Mouse (Mus musculus) intestine, embryonic 14.5 days (tissue): ENCODE measurements around the gene Lysmd4. TPM values are rescaled to one million over a fixed set of nuclear protein-coding genes. Genes with fewer than 3 reads are reported as not detected.

Experiments used
- ATAC-seq: fragments of 200-750 bp; cut with Nextera tagmentation; replicated peaks from 2 replicates; pipeline ENCODE4 v1.8.0; 2017; ENCODE audit warnings: low read depth, moderate number of reproducible peaks, moderate TSS enrichment, moderate library complexity; ENCODE audit not compliant: low FRiP score, low TSS enrichment
- DNase-seq: peaks from one replicate; pipeline ENCODE4 v3.0.0-alpha.2; 2018; ENCODE audit warnings: low spot score
- H3K27ac ChIP-seq: fragments of 300-500 bp; sonication (generic); 2 replicates; pipeline ENCODE4 v1.5.1; 2014; ENCODE audit warnings: low read depth, mild to moderate bottlenecking, control low read depth
- H3K27me3 ChIP-seq: fragments of 300-500 bp; sonication (generic); replicated peaks from 2 replicates; pipeline ENCODE4 v1.6.1; 2014; ENCODE audit warnings: low read length, control low read depth; ENCODE audit not compliant: control insufficient read depth, insufficient read depth
- H3K36me3 ChIP-seq: fragments of 300-500 bp; sonication (generic); 2 replicates; pipeline ENCODE4 v1.6.1; 2014; ENCODE audit warnings: low read length, control low read depth; ENCODE audit not compliant: control insufficient read depth, insufficient read depth
- H3K4me1 ChIP-seq: fragments of 300-500 bp; sonication (generic); replicated peaks from 2 replicates; pipeline ENCODE4 v1.6.1; 2014; ENCODE audit warnings: low read length, control low read depth, mixed read lengths; ENCODE audit not compliant: control insufficient read depth, insufficient read depth
- H3K4me2 ChIP-seq: fragments of 300-500 bp; sonication (generic); 2 replicates; pipeline ENCODE4 v1.6.1; 2014; ENCODE audit warnings: low read length
- H3K4me3 ChIP-seq: fragments of 300-500 bp; sonication (generic); 2 replicates; pipeline ENCODE4 v1.5.1; 2014; ENCODE audit warnings: low read depth, low read length, control low read depth, mixed read lengths
- H3K9ac ChIP-seq: fragments of 300-500 bp; sonication (generic); 2 replicates; pipeline ENCODE4 v1.6.1; 2014; ENCODE audit warnings: mild to moderate bottlenecking, low read length
- H3K9me3 ChIP-seq: fragments of 300-500 bp; sonication (generic); 2 replicates; pipeline ENCODE4 v1.6.1; 2016; ENCODE audit warnings: low read length, control low read depth; ENCODE audit not compliant: control insufficient read depth
- WGBS: fragments of 180-500 bp; shearing (Covaris S2); extraction: QIAGEN DNeasy Blood & Tissue Kit; methylation state at CpG from one replicate; pipeline ENCODE4 v1.1.7; 2014; 5-methylcytosine and 5-hydroxymethylcytosine counted together
- polyA plus RNA-seq: library from polyadenylated mRNA; unstranded; fragments of >200 nt; fragmentation: Nextera tagmentation; extraction: Ambion mirVana; gene quantifications from 2 replicates; pipeline ENCODE4 v1.2.1, GENCODE M21; 2014

Gene Lysmd4
- polyA plus RNA-seq, 1 experiment from 2014 or later = 10.6 TPM

DNA sequence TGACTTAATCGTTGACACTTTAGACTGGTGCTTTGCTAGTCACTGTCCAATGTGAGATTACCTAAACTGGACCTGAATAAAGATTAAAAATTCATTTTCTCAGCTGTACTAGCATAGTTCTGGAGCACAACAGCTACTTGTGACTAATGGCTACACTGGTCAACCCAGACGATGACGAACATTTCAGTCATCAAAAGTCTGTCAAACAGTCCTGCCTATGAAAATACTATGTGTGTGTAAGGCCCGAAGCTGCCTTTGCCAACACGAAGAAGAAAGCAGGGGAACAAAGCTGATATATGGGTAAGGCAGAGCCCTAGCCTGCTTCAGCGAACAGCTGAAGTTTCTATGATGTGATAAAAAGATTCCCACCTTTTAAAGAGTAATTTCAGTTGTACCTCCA is 61.2 kb downstream of the Lysmd4 start:
- Histone ChIP-seq H3K4me3 (no peak overlapping the region), H3K27me3 (no peaks in the 10 kb centered on the region), H3K27ac (no peak overlapping the region), H3K4me2 (no peak overlapping the region), H3K4me1 (no peaks in the 10 kb centered on the region), H3K36me3 (peaks cover 9% of the 10 kb centered on the region; the same call in 1 of the 2 replicates), H3K9me3 (no peaks in the 10 kb centered on the region), H3K9ac (no peak overlapping the region)
- DNase-seq = no peak
- ATAC-seq = no peak
- WGBS = 87% methylated on average over 6 of the region's 6 CpGs

DNA sequence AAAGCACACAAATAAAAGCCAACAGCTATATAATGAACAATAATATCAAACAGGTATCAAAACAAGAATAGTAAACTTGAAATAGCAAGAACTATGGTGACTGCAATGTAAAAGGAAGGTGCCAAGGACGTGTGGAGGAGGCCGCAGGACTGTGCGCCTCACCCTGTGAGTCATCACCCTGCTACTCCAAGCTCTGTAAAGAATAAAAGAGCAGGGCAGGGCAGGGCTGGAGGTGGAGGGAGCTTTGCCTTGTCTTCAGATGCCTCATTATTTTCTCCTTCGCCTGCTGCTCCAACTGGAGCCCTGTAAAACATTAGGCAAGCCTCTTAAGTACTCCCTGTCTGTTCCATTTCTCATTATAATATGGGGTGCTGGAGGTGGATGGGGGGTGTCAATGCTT is 65.1 kb downstream of the Lysmd4 start:
- Histone ChIP-seq H3K9ac (no peak overlapping the region), H3K27me3 (no peaks in the 10 kb centered on the region), H3K4me1 (no peaks in the 10 kb centered on the region), H3K9me3 (no peaks in the 10 kb centered on the region), H3K4me3 (no peak overlapping the region), H3K36me3 (0 out of 2 replicates have a peak, but pooled peaks cover 5% of the 10 kb centered on the region), H3K27ac (no peak overlapping the region), H3K4me2 (no peak overlapping the region)
- 89% methylated on average over 4 of the region's 4 CpGs for WGBS
- no peak for ATAC-seq
- DNase-seq = no peak

DNA sequence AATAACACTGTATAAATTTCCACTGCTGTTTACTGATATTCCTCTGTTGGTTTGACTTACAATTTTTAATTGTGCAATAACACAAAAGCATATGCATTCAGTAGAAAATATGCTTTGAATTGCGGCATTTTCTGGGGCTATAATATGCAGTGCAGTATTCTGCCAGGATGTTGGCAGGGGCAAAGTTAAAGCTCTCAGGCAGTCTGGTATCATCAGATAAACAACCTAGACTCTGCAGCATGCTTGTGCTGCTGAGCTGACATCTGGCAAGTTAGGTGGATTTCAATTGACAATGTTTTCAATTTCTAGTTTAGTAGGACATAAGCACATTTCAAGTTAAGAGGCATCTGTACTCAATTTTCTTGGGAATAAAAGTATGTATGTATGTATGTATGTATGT is 69.0 kb downstream of the Lysmd4 start:
- H3K36me3 ChIP-seq = 0 out of 2 replicates have a peak, but pooled peaks cover 5% of the 10 kb centered on the region
- no peaks in the 10 kb centered on the region for H3K27me3 ChIP-seq
- no peak overlapping the region for H3K4me2 ChIP-seq

DNA sequence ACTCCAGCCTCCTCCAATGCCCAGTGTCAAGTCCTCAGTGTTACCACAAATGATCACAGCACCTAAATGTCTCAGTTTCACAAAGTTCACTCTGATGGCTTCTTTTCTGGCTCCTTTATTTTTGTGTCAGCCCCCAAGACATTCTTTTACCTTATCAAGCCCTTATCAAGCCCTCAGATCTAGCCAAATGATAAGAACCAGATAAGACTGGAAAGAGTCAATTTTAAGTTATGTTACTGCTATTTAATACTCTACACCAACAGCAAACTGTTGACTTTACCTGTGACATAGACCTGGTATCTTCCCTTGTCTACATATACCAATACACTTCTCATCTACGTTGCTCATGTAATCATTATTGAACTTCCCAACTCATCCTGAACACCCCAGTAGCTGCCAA is 74.1 kb downstream of the Lysmd4 start:
- ATAC-seq = no peak
- 66% methylated on average over 1 of the region's 1 CpGs for WGBS
- no peak for DNase-seq
- H3K4me3 ChIP-seq = no peak overlapping the region
- H3K36me3 ChIP-seq = no peaks in the 10 kb centered on the region
- H3K9ac ChIP-seq = no peak overlapping the region
- H3K4me1 ChIP-seq = no peaks in the 10 kb centered on the region
- no peak overlapping the region for H3K27ac ChIP-seq
- H3K9me3 ChIP-seq = no peaks in the 10 kb centered on the region
- H3K27me3 ChIP-seq = no peaks in the 10 kb centered on the region
- no peak overlapping the region for H3K4me2 ChIP-seq

More for the DNA sequence above, 69.0 kb downstream of the Lysmd4 start:
- H3K4me3 ChIP-seq = no peak overlapping the region
- WGBS = 86% methylated on average over 1 of the region's 1 CpGs
- DNase-seq (no peak), ATAC-seq (no peak)
- H3K9ac ChIP-seq = no peak overlapping the region
- no peaks in the 10 kb centered on the region for H3K4me1 ChIP-seq
- no peaks in the 10 kb centered on the region for H3K9me3 ChIP-seq
- no peak overlapping the region for H3K27ac ChIP-seq

DNA sequence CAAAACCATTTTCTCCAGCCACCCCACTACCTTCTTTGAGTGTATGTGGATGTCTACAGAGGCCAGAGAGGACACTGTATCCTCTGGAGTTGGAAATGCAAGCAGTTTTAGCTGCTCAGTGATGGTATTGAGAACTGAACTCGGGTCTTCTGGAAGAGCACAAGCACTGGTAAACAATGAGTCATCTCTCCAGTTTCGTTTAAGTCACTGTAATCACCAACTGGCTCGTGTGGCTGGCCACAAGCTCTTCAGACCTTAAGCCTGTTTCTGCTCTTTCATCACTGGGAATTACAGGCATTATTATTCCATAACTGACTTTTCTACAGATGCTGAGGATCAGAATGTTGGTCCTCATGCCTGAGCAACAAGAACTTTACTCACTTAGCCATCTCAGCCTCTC is 82.6 kb downstream of the Lysmd4 start:
- Histone ChIP-seq H3K36me3 (no peaks in the 10 kb centered on the region), H3K4me2 (no peak overlapping the region), H3K9ac (no peak overlapping the region), H3K9me3 (no peaks in the 10 kb centered on the region), H3K27me3 (no peaks in the 10 kb centered on the region), H3K4me1 (no peaks in the 10 kb centered on the region), H3K27ac (no peak overlapping the region), H3K4me3 (no peak overlapping the region)
- ATAC-seq (no peak), DNase-seq (no peak)
- 76% methylated on average over 3 of the region's 3 CpGs for WGBS

DNA sequence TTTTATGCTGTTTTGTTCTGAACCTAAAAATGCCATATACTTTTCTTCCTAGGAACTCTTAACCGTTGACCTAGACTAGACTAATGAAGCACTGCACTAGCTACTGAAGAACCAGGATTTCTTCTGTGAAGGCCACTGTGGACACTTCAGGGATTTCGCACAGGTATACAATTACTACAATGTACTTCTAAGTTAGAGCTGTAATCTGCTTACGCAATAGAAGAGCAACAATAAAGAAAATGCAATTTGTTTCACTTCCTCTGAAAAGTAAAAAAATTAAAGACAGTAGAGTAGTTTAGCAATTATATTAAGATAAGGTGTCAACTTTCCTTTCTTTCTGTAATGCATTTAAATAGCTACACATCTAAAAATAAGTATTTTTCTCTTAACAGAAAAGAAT is 84.7 kb downstream of the Lysmd4 start:
- H3K36me3 ChIP-seq = no peaks in the 10 kb centered on the region
- no peak overlapping the region for H3K4me3 ChIP-seq
- H3K4me1 ChIP-seq = no peaks in the 10 kb centered on the region
- no peak for DNase-seq
- ATAC-seq = no peak
- H3K27me3 ChIP-seq = no peaks in the 10 kb centered on the region
- H3K27ac ChIP-seq = no peak overlapping the region
- WGBS = 95% methylated on average over 3 of the region's 3 CpGs
- H3K9ac ChIP-seq = no peak overlapping the region
- no peaks in the 10 kb centered on the region for H3K9me3 ChIP-seq
- H3K4me2 ChIP-seq = no peak overlapping the region

DNA sequence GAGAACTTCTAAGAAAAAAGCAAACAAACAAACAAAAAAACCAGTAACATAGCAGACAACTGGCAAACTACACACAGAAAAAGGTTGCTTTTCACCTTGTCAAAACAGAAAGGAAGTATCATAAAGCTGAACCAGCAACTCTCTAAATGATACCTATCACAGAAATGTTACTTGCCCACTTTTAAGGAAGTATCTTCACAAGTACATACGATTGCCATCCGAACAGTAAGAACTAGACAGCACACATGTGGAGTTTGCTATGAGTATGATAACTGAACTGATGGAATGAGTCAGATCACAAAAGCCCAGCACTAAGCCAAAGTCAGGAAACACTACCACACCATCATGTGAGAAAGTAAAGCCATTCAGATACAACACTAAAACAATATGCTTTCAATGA is 85.8 kb downstream of the Lysmd4 start:
- H3K27ac ChIP-seq = no peak overlapping the region
- H3K9ac ChIP-seq = no peak overlapping the region
- H3K4me1 ChIP-seq = no peaks in the 10 kb centered on the region
- no peaks in the 10 kb centered on the region for H3K36me3 ChIP-seq
- no peaks in the 10 kb centered on the region for H3K9me3 ChIP-seq
- ATAC-seq = no peak
- H3K27me3 ChIP-seq = no peaks in the 10 kb centered on the region
- DNase-seq = no peak
- WGBS = 98% methylated on average over 2 of the region's 2 CpGs
- no peak overlapping the region for H3K4me2 ChIP-seq
- H3K4me3 ChIP-seq = no peak overlapping the region

DNA sequence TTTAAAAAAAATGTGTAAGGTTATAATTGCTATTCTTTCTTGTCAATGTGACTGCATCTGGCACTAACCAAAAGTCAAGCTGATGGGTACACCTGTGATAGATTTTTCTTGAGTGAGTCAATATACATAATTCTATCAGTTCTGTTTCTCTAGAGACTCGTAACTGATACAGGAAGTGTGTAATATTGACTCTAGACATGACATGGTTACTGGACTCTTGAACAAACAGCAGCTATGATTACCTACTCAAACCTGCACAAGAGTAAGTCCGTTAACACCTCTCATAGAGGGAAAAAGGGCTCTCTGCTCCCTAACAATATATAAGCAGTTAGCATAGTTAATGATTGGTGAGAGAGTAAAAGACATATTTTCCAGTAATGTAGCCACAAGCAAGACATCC is 87.8 kb downstream of the Lysmd4 start:
- no peak overlapping the region for H3K4me3 ChIP-seq
- H3K36me3 ChIP-seq = peaks cover 6% of the 10 kb centered on the region; the same call in 1 of the 2 replicates
- no peak overlapping the region for H3K9ac ChIP-seq
- no peaks in the 10 kb centered on the region for H3K9me3 ChIP-seq
- DNase-seq (no peak), ATAC-seq (no peak)
- 78% methylated on average over 2 of the region's 2 CpGs for WGBS
- no peaks in the 10 kb centered on the region for H3K27me3 ChIP-seq
- H3K4me2 ChIP-seq = no peak overlapping the region
- H3K4me1 ChIP-seq = no peaks in the 10 kb centered on the region
- H3K27ac ChIP-seq = no peak overlapping the region

DNA sequence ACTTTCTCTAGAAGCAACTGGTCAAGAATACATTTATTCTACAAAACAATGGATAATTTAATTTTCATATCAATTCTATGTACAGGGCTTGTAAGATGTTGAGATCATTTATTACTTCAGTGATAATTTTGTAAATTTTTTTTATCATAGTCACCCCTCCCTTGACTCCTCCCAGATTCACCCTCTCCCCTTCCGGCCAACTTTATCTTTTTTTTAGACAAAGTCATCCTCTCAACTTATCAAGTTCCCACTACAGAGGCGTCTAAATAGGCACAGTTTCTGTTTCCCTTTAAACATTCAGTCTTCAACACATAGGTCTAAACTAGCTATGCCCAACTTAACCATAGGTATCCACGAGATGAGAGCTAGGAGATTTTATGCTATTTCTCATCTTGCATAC is 90.9 kb downstream of the Lysmd4 start:
- Histone ChIP-seq H3K4me2 (no peak overlapping the region), H3K4me3 (no peak overlapping the region), H3K9ac (no peak overlapping the region), H3K27me3 (no peaks in the 10 kb centered on the region), H3K9me3 (no peaks in the 10 kb centered on the region), H3K27ac (no peak overlapping the region), H3K36me3 (peaks cover 10% of the 10 kb centered on the region), H3K4me1 (no peaks in the 10 kb centered on the region)
- DNase-seq = no peak
- no peak for ATAC-seq
- WGBS = 92% methylated on average over 3 of the region's 3 CpGs
